In genomic region chr8:123185566-123186409, GRCm38 (mm10) we compare ENCODE assay signal across 10 mouse cellular contexts. TPM values are rescaled to one million over a fixed set of nuclear protein-coding genes. Genes with fewer than 3 reads are reported as not detected.
DNase-seq lines count a peak whose midpoint lies in the region; ATAC-seq and TF ChIP-seq lines count a peak whose summit lies in the region.
"Had no signal": no experiment of that assay in that cellular context is flagged by ENCODE, and none has a peak within 500 bp of the region (broad histone marks: within the 10 kb centered on the region; RNA-seq: fewer than 3 reads in every experiment).

Gene Dpep1, plus strand, starts transcription at chr8:123186242.

- TF ChIP-seq POLR2A in embryonic fibroblast, embryonic 13.5 days (IDR thresholded peaks at IDR 0.05; ENCODE audit: low read depth, low read length) = no peak

- H3K9me3 ChIP-seq in lung, embryonic 14.5 days (ENCODE audit: low read depth, low read length) = no peaks in the 10 kb centered on the region
- H3K9me3 ChIP-seq: hindbrain, embryonic 15.5 days had no signal

- WGBS in lung, embryonic 14.5 days = 9% methylated on average over 19 of the region's 19 CpGs

- ATAC-seq in lung, embryonic 14.5 days (ENCODE audit: insufficient read depth) = peak; percentile 16
- no peak for ATAC-seq in frontal cortex, adult (ENCODE audit: low TSS enrichment)

- H3K9ac ChIP-seq in lung, embryonic 14.5 days = no peak within 1 kb of the TSS; the same call in 1 of the 2 replicates
- H3K9ac ChIP-seq: hindbrain, embryonic 15.5 days had no signal

- TF ChIP-seq CTCF in embryonic fibroblast, embryonic 13.5 days (IDR thresholded peaks at IDR 0.05; ENCODE audit: borderline replicate concordance, insufficient read depth, low read length) = no peak
- TF ChIP-seq CTCF in lung, embryonic 14.5 days (IDR thresholded peaks at IDR 0.05; ENCODE audit: low read depth) = no peak

- H3K4me1 ChIP-seq in embryonic fibroblast, embryonic 13.5 days (ENCODE audit: control insufficient read depth, insufficient read depth, low read length) = peaks cover 17% of the 10 kb centered on the region
- peaks cover 9% of the 10 kb centered on the region; the same call in 1 of the 2 replicates for H3K4me1 ChIP-seq in lung, embryonic 14.5 days (ENCODE audit: insufficient read depth)
- H3K4me1 ChIP-seq: hindbrain, embryonic 15.5 days had no signal

- peak within 1 kb of the TSS; percentile 61 for H3K27ac ChIP-seq in embryonic fibroblast, embryonic 13.5 days (ENCODE audit: insufficient read depth, low read length)
- peak within 1 kb of the TSS; percentile 71 for H3K27ac ChIP-seq in lung, embryonic 14.5 days (ENCODE audit: low read depth)
- H3K27ac ChIP-seq: hindbrain, embryonic 15.5 days had no signal

- no peak within 1 kb of the TSS for H3K4me2 ChIP-seq in lung, embryonic 14.5 days
- H3K4me2 ChIP-seq: hindbrain, embryonic 15.5 days had no signal

- H3K36me3 ChIP-seq in lung, embryonic 14.5 days (ENCODE audit: insufficient read depth) = no peaks in the 10 kb centered on the region
- H3K36me3 ChIP-seq: hindbrain, embryonic 15.5 days had no signal

- H3K27me3 ChIP-seq in lung, embryonic 14.5 days (ENCODE audit: insufficient read depth, low read length) = no peaks in the 10 kb centered on the region
- H3K27me3 ChIP-seq: hindbrain, embryonic 15.5 days had no signal

- DNase-seq in adrenal gland, adult 18-20 months (ENCODE audit: low spot score in 2 of 2) = no peak
- peak; percentile 33 for DNase-seq in hindlimb bud, embryonic 11.5 days (ENCODE audit: extremely low spot score, low read depth, low spot score)
- DNase-seq in lung, embryonic 14.5 days = peak; percentile 46
- DNase-seq in left cerebral cortex, adult 8-10 months (ENCODE audit: low spot score in 2 of 2) = no peak
- no peak for DNase-seq in thymus, adult 18-20 months
- DNase-seq in liver = no peak

- H3K4me3 ChIP-seq in embryonic fibroblast, embryonic 13.5 days (ENCODE audit: insufficient read depth, low read length) = no peak within 1 kb of the TSS
- no peak within 1 kb of the TSS for H3K4me3 ChIP-seq in lung, embryonic 14.5 days (ENCODE audit: low read depth, low read length)
- H3K4me3 ChIP-seq: hindbrain, embryonic 15.5 days had no signal

RNA-seq across cellular contexts. Expression of gene Dpep1, which starts in this region (rescaled TPM):
- total RNA-seq in adrenal gland, adult 18-20 months (2021) = 10 to 100 TPM; 45.0 to 48.5 TPM
- 13.6 and 14.5 TPM in 2 replicates for polyA plus RNA-seq in embryonic fibroblast, embryonic 13.5 days (2011; ENCODE audit: insufficient read length, low read depth, missing spikeins)
- 1.0 and 1.1 TPM in 2 replicates for polyA plus RNA-seq in lung, embryonic 14.5 days (2014; fragmentation: Nextera tagmentation; extraction: Ambion mirVana)
- under 1 TPM in 1 of 4 experiments, not detected in 3; 0.16 TPM for total RNA-seq in left cerebral cortex, adult 8-10 months (2022)
- total RNA-seq: ES-E14 had no signal

Comparison
In these comparisons a context has a peak if more than half of its experiments do, and no peak if none do; other contexts are left out.
1. RNA of gene Dpep1 (total RNA-seq): 45.0 to 48.5 TPM in adrenal gland, adult 18-20 months; 0.16 TPM in left cerebral cortex, adult 8-10 months; every median in the first group is over 10 times any median in the second.
2. DNase-seq: peak in hindlimb bud, embryonic 11.5 days (single experiment) and lung, embryonic 14.5 days (single experiment); none in adrenal gland, adult 18-20 months (0 of 2), left cerebral cortex, adult 8-10 months (0 of 2), thymus, adult 18-20 months (0 of 2) and liver (single experiment).